Mouse (Mus musculus) spleen, adult 2 months (tissue): Measurements from ENCODE around the gene Hmga2.

Experiments used
- CTCF ChIP-seq: fragments of 200-500 bp; IDR thresholded peaks from 2 replicates; pipeline ENCODE4 v1.5.1; 2011; ENCODE audit warnings: mild to moderate bottlenecking, inconsistent platforms; ENCODE audit not compliant: insufficient read depth, insufficient read length, insufficient replicate concordance; ENCODE audit errors: extremely low read depth
- POLR2A ChIP-seq: fragments of 200-500 bp; IDR thresholded peaks from 2 replicates; pipeline ENCODE4 v1.6.1; 2011; ENCODE audit warnings: low read depth, low read length, inconsistent platforms

GRCm38 (mm10) chr10:120401787-120402186, 74.5 kb downstream of the Hmga2 start:
- TF ChIP-seq POLR2A (no peak), CTCF (no peak)
